Mouse (Mus musculus): ENCODE measurements around the gene Gm49388. TPM values are rescaled to one million over a fixed set of nuclear protein-coding genes. Genes with fewer than 3 reads are reported as not detected.

Gm49388 gene
- polyA plus RNA-seq, 1 experiment, result not detected

GRCm38 (mm10) chr7:127760478-127760877 lies 24.9 kb upstream of the Gm49388 start:
- Histone ChIP-seq H3K27ac (replicated peaks; ENCODE audit: low read depth, low read length) (no peak overlapping the region), H3K4me1 (ENCODE audit: control insufficient read depth, insufficient read depth, insufficient read length, low read length) (no peaks in the 10 kb centered on the region)

DNA sequence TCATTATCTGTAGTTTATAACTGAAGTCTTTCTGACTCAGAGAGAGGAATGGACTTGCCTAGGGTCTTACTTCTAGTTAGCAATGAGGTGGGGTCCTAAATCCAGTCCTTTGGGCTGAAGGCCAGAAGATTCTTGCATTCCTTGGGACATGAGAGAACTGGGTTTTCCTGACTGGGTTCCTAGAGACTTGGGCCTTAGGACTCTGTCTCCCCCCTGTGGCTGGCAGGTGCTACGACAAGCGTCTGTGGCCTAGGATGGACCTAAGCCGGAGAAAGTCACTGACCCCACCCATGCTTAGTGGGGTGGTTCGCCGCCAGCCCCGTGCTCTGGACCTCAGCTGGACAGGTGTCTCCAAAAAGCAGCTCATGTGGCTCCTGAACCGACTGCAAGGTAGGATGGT lies 24.4 kb upstream of the Gm49388 start:
- no peak overlapping the region for H3K27ac ChIP-seq (replicated peaks; ENCODE audit: low read depth, low read length)
- no peaks in the 10 kb centered on the region for H3K4me1 ChIP-seq (ENCODE audit: control insufficient read depth, insufficient read depth, insufficient read length, low read length)
- no peak overlapping the region for H3K4me3 ChIP-seq (ENCODE audit: insufficient read depth, low read depth, low read length)

More at GRCm38 (mm10) chr7:127760478-127760877, 24.9 kb upstream of the Gm49388 start:
- H3K4me3 ChIP-seq (ENCODE audit: insufficient read depth, low read depth, low read length), result no peak overlapping the region

DNA sequence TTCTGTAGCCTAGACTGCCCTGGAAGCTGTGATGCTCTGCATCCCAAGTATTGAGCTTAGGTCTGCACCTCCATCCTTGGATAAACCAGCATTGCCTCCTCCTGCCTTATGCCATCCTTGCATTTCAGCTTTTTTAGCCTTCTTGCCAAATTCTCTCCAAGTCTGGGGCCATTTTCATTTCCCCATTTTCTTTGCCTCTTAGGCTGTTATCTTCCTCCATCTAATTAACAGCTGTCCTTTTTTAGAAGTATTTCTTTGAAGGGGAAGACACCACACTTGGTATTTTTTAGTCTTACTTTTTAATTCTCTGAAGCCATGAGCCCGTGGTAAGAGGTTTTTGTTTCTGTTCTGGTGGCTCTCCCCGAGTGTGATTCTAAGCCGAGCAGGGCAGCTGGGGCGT lies 21.8 kb upstream of the Gm49388 start:
- Histone ChIP-seq H3K27ac (replicated peaks; ENCODE audit: low read depth, low read length) (no peak overlapping the region), H3K4me1 (ENCODE audit: control insufficient read depth, insufficient read depth, insufficient read length, low read length) (no peaks in the 10 kb centered on the region), H3K4me3 (ENCODE audit: insufficient read depth, low read depth, low read length) (no peak overlapping the region)

DNA sequence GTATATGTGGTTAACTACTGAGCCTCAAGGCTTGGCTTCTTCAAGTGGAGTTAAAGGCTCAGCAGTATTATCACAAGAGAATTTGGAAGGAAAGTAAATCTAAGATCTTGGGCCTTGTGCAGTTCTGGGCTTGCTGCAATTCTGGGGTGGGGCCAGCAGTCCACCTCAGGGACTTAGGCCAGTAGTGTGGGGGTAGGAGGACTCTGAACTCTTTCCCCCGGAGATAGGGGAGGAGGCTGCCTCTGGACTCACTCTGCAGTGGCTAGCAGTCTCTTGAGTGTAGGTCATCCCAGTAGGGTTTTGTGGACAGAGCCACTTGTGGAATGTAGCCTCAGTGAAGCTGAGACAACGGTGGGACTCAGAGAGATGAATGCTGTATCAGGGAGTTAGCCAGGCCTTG lies 19.7 kb upstream of the Gm49388 start:
- Histone ChIP-seq H3K27ac (replicated peaks; ENCODE audit: low read depth, low read length) (no peak overlapping the region), H3K4me3 (ENCODE audit: insufficient read depth, low read depth, low read length) (no peak overlapping the region), H3K4me1 (ENCODE audit: control insufficient read depth, insufficient read depth, insufficient read length, low read length) (no peaks in the 10 kb centered on the region)

DNA sequence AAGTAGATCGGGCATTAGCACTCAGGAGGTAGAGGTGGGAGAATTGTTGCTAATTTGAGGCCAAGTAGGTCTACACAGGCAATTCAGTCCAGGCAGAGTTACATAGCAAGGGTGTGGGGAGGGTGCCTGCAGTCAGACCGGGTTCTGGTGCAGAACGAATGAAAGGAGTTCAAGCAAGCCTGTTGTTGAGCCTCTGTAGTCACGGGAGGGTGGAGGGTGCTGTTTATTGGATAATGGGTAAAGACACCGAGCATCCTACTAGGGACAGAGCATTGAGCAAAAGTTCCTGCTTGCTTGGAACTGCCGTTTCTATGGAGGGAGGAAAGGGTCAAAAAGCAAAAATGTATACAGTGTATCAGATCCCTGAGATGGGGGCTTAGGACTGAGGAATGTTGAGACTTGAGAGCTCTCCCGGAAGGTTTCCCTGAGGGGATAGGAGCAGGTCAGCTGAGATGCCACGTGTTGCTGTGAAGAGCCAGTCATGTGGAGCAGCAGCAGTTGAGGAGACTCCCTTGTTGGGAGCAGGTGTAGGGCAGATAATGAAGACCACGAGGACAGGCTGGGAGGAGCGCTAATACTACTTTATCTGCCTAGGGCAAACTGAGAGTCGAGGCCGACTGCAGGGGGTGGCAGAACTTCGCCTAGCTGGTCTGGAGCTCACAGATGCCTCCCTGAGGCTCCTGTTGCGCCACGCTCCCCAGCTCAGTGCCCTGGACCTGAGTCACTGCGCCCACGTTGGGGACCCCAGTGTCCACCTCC lies 18.4 kb upstream of the Gm49388 start:
- H3K4me3 ChIP-seq (ENCODE audit: insufficient read depth, low read depth, low read length), result no peak overlapping the region
- H3K27ac ChIP-seq (replicated peaks; ENCODE audit: low read depth, low read length), result no peak overlapping the region
- peaks cover 4% of the 10 kb centered on the region; the same call in 1 of the 2 replicates for H3K4me1 ChIP-seq (ENCODE audit: control insufficient read depth, insufficient read depth, insufficient read length, low read length)

DNA sequence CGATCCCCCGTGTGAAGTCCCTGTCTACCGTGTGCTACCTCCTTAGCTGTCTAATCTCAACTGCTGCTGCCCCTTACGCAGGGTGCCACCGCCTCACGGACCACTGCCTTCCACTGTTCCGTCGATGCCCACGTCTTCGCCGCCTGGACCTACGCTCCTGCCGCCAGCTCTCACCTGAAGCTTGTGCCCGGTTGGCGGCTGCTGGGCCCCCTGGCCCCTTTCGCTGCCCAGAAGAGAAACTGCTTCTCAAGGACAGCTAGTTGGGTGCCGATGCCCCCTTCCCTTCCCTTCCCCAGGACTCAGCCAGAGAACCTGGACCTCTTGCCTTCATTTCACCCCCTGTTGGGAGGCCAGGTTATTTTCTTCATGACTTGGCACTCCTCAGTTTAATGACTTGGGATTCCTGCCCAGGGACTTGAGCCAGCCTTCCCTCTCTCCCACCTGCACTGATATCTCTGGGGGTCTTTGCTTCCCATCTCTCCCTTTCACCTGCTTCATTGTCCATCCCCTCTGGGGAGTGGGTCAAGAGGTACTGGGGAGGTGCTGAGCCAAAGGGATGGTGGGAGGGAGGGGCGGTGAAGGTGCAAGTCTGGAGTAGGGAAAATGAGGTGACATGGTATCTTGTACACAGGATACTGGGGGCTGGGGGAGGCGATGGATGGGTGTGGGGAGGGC lies 17.6 kb upstream of the Gm49388 start:
- Histone ChIP-seq H3K27ac (replicated peaks; ENCODE audit: low read depth, low read length) (no peak overlapping the region), H3K4me3 (ENCODE audit: insufficient read depth, low read depth, low read length) (no peak overlapping the region), H3K4me1 (ENCODE audit: control insufficient read depth, insufficient read depth, insufficient read length, low read length) (peaks cover 4% of the 10 kb centered on the region; the same call in 1 of the 2 replicates)

DNA sequence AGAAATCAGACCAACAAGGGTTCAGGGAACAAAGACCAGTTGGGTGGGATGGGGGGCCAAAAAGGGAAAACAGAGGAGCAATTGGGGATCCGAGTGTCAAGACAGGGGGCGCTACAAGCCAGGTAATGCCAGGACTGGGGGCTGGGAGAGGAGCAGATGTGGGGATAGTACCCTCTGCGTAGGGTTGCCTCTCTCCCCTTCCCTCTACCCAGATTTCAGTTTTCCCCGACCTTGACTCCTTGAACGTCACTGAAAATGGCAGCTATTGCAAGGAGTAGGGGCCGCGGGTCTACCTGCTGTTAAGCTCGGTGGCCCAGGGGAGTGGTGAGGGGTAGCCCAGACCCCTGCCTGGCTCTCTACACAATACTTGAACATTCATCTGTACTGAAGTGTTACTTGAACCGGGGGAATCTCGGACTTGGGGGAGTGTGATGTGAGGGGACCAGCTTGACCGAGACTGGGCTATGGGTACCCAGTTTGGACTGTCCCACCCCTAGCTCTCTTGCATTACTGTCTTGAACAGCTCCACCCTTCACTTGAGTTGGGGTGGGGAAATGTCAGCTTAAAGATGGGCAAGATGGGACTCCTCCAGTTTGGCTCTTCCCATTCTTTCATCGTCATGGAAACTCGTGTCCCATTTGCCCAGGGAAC lies 16.9 kb upstream of the Gm49388 start:
- Histone ChIP-seq H3K27ac (replicated peaks; ENCODE audit: low read depth, low read length) (no peak overlapping the region), H3K4me1 (ENCODE audit: control insufficient read depth, insufficient read depth, insufficient read length, low read length) (peaks cover 6% of the 10 kb centered on the region), H3K4me3 (ENCODE audit: insufficient read depth, low read depth, low read length) (no peak overlapping the region)

GRCm38 (mm10) chr7:127768997-127769593 lies 16.3 kb upstream of the Gm49388 start:
- Histone ChIP-seq H3K27ac (replicated peaks; ENCODE audit: low read depth, low read length) (peak overlapping the region; percentile 89), H3K4me1 (ENCODE audit: control insufficient read depth, insufficient read depth, insufficient read length, low read length) (peaks cover 10% of the 10 kb centered on the region), H3K4me3 (ENCODE audit: insufficient read depth, low read depth, low read length) (peak overlapping the region; percentile 85)

- H3K27ac ChIP-seq (replicated peaks; ENCODE audit: low read depth, low read length), result peak within 1 kb of the TSS; percentile 92
- peaks cover 10% of the 10 kb centered on the region for H3K4me1 ChIP-seq (ENCODE audit: control insufficient read depth, insufficient read depth, insufficient read length, low read length)
- H3K4me3 ChIP-seq (ENCODE audit: insufficient read depth, low read depth, low read length), result peak within 1 kb of the TSS; percentile 85
Observed at GRCm38 (mm10) chr7:127769651-127770038, 15.8 kb upstream of the Gm49388 start, which contains the start of gene Orai3. Orai3 (plus strand) TSS chr7:127769815.

GRCm38 (mm10) chr7:127770039-127770905 lies 15.1 kb upstream of the Gm49388 start:
- peaks cover 10% of the 10 kb centered on the region for H3K4me1 ChIP-seq (ENCODE audit: control insufficient read depth, insufficient read depth, insufficient read length, low read length)
- H3K27ac ChIP-seq (replicated peaks; ENCODE audit: low read depth, low read length), result peak overlapping the region; percentile 92
- peak overlapping the region; percentile 85 for H3K4me3 ChIP-seq (ENCODE audit: insufficient read depth, low read depth, low read length)

DNA sequence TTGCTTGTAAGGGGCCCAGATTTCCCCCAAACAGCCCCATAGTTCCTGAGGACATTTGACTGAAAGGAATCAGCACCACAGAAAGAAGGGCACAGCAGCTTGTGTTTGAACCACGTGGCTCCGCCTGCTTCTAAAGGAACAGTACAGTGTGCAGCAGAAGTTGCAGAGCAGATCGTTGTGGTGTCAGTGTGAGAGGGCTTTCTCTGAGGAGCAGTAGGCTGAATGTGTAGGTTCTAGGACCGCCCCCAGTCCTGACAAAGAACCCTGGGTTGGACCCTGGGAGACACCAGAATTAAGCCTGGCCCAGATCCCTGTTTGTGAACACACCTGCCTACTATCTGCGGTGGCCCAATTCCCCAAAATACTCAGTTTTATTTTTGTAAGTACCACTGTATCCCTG lies 14.1 kb upstream of the Gm49388 start:
- H3K4me3 ChIP-seq (ENCODE audit: insufficient read depth, low read depth, low read length), result 0 out of 2 replicates have a peak overlapping the region, but pooled peaks have one; percentile 7
- H3K27ac ChIP-seq (replicated peaks; ENCODE audit: low read depth, low read length), result no peak overlapping the region
- peaks cover 10% of the 10 kb centered on the region for H3K4me1 ChIP-seq (ENCODE audit: control insufficient read depth, insufficient read depth, insufficient read length, low read length)

GRCm38 (mm10) chr7:127772080-127772479 lies 13.3 kb upstream of the Gm49388 start:
- Histone ChIP-seq H3K4me3 (ENCODE audit: insufficient read depth, low read depth, low read length) (no peak overlapping the region), H3K4me1 (ENCODE audit: control insufficient read depth, insufficient read depth, insufficient read length, low read length) (peaks cover 10% of the 10 kb centered on the region), H3K27ac (replicated peaks; ENCODE audit: low read depth, low read length) (no peak overlapping the region)

DNA sequence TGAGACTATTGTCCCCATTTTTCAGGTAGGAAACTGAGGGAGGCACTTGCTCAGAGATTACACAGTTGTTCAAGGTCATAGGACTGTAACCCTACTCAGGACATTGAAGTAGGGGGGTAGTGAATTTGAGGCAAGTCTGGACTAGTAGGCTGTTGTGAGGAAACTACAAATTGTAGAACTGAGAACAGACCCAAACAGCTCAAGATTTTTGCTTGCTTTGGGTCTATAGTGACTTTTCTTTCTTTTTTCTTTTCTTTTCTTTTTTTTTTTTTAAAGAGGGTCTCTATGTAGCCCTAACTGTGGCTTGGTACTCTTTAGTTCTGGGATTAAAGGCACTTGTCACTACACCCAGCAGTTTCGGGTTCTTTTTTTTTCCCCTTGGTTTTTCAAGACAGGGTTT lies 12.9 kb upstream of the Gm49388 start:
- Histone ChIP-seq H3K4me3 (ENCODE audit: insufficient read depth, low read depth, low read length) (no peak overlapping the region), H3K27ac (replicated peaks; ENCODE audit: low read depth, low read length) (no peak overlapping the region)

GRCm38 (mm10) chr7:127773664-127774384 lies 11.6 kb upstream of the Gm49388 start:
- H3K27ac ChIP-seq (replicated peaks; ENCODE audit: low read depth, low read length), result 0 out of 2 replicates have a peak overlapping the region, but pooled peaks have one; percentile 7
- H3K4me1 ChIP-seq (ENCODE audit: control insufficient read depth, insufficient read depth, insufficient read length, low read length), result peaks cover 10% of the 10 kb centered on the region
- H3K4me3 ChIP-seq (ENCODE audit: insufficient read depth, low read depth, low read length), result no peak overlapping the region

More for the DNA sequence above, 12.9 kb upstream of the Gm49388 start:
- peaks cover 10% of the 10 kb centered on the region for H3K4me1 ChIP-seq (ENCODE audit: control insufficient read depth, insufficient read depth, insufficient read length, low read length)

Measured in brown adipose tissue, adult 24 weeks (tissue).